Mouse (Mus musculus) small intestine, adult 2 months (tissue): Measurements from ENCODE around the gene Pamr1. TPM values are rescaled to one million over a fixed set of nuclear protein-coding genes. Genes with fewer than 3 reads are reported as not detected.

ENCODE experiments used
- H3K27ac ChIP-seq: fragments of 200-500 bp; 2 replicates; pipeline ENCODE4 v1.5.1; 2012; ENCODE audit warnings: low read depth, low read length, control low read depth, inconsistent platforms; ENCODE audit not compliant: insufficient read depth
- H3K27me3 ChIP-seq: fragments of 200-500 bp; 2 replicates; pipeline ENCODE4 v1.6.1; 2012; ENCODE audit warnings: mild to moderate bottlenecking, moderate library complexity, low read length, inconsistent platforms; ENCODE audit not compliant: control insufficient read depth, insufficient read depth
- H3K36me3 ChIP-seq: fragments of 200-500 bp; 2 replicates; pipeline ENCODE4 v1.6.1; 2012; ENCODE audit warnings: mild to moderate bottlenecking, low read length, control low read depth, inconsistent platforms; ENCODE audit not compliant: control insufficient read depth, insufficient read depth
- H3K4me1 ChIP-seq: fragments of 200-500 bp; 2 replicates; pipeline ENCODE4 v1.6.1; 2012; ENCODE audit warnings: low read length, inconsistent platforms, mixed read lengths; ENCODE audit not compliant: control insufficient read depth, insufficient read depth, insufficient read length
- H3K4me3 ChIP-seq: fragments of 200-500 bp; 2 replicates; pipeline ENCODE4 v1.5.1; 2012; ENCODE audit warnings: low read depth, mild to moderate bottlenecking, control low read depth, inconsistent platforms, low read length, moderate library complexity
- CTCF ChIP-seq: fragments of 200-500 bp; IDR thresholded peaks from 2 replicates; pipeline ENCODE4 v1.5.1; 2012; ENCODE audit warnings: low read depth, mild to moderate bottlenecking, control low read depth, inconsistent platforms, low read length, moderate library complexity, mixed read lengths; ENCODE audit not compliant: insufficient replicate concordance, insufficient read length; ENCODE audit errors: extremely low read depth
- POLR2A ChIP-seq: fragments of 200-500 bp; IDR thresholded peaks from 2 replicates; pipeline ENCODE4 v1.6.1; 2012; ENCODE audit warnings: low read depth, mild to moderate bottlenecking, control low read depth, inconsistent platforms, low read length, moderate library complexity
- WGBS: fragments of 180-500 bp; shearing (Covaris S2); methylation state at CpG from one replicate; pipeline ENCODE4 v1.1.7; 2018; 5-methylcytosine and 5-hydroxymethylcytosine counted together
- polyA plus RNA-seq: library from polyadenylated mRNA; depleted of rRNA; stranded (reverse); fragments of >200 nt; gene quantifications from 2 replicates; pipeline ENCODE4 v1.2.3, GENCODE M21; 2012; rRNA removed

Pamr1 gene
- polyA plus RNA-seq = 2.3 and 4.5 TPM in 2 replicates

DNA sequence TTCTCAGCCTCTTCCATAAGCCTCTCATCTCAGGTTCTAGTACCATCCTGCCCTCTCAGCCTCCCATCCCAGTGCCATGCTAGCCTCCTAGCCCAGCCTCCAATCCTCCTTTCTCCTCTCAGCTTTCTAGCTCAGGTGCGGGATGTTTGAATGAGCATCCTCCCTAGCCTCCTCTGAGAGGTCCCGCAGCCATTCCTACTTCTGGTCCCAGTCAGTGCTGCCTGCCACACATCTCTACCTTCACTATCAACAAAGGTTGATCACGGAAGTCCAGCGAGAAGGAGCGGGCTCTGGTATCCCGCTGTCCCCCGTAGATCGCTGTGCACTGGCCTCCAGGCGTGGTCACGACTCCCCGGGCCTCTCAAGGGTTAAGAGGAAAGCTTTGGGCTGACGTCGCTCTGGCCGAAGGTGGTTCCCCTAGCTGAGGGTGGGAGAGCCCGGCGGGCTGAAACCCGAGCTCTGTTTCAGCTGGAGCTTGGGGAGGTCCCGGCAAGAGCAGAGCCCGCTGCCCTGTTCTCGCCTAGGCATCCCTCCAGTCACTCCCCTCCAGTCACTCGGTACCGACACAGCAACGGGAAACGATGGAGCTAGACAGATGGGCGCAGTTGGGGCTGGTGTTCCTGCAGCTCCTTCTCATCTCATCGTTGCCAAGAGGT, at the start of gene Pamr1:
Pamr1 (plus strand) TSS at position 402 of the 656 bp plus-strand sequence.
- H3K4me1 ChIP-seq = no peaks in the 10 kb centered on the region
- H3K27me3 ChIP-seq = peaks cover 5% of the 10 kb centered on the region; the same call in 1 of the 2 replicates
- peak within 1 kb of the TSS; percentile 54 for H3K4me3 ChIP-seq
- no peak for TF ChIP-seq POLR2A
- TF ChIP-seq CTCF = no peak
- H3K36me3 ChIP-seq = no peaks in the 10 kb centered on the region
- 4% methylated on average over 26 of the region's 26 CpGs for WGBS
- no peak within 1 kb of the TSS; the same call in 1 of the 2 replicates for H3K27ac ChIP-seq

DNA sequence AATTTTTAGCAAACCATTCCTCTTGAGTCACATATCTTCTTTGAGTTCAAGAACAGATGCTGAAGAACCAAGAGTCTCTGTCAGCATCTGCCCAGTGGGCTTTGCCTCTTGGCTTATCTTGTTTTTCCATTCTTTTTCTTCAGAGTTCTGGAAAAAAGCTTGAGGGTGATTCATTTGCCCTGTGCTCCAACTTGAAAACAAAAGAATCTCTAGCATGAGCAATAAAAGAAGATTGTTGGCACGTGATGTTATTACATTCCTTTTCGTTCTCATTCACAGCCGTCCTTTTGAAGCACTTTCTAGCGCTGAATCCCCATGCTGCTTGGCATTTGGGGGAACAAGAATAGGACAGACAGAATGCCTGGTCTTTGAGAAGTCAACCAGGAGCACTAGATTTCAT, 42.2 kb upstream of the Pamr1 start:
- H3K27ac ChIP-seq = no peak overlapping the region
- H3K27me3 ChIP-seq = no peaks in the 10 kb centered on the region; the same call in 1 of the 2 replicates
- TF ChIP-seq CTCF (no peak), POLR2A (no peak)
- no peak overlapping the region for H3K4me3 ChIP-seq
- 23% methylated on average over 4 of the region's 4 CpGs for WGBS
- no peaks in the 10 kb centered on the region for H3K4me1 ChIP-seq
- H3K36me3 ChIP-seq = no peaks in the 10 kb centered on the region

DNA sequence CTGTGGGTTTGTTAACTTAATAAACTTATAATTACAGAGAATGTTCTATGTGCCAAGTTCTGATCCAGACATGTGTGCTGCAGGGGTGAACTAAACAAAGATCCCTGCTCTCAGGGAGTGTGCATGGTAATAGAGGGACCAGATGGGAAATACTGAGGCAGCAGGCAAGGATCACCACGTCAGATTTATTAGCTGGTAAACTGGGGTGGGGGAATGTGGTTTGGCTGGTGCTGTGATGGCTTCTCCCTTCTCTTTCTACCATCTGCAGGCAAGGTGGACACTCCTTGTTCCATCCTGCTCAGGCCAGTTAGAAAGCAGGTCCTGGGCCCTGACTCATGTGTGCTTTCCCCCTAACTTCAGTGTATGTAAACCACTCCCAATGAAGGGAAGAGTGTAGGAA, 41.7 kb upstream of the Pamr1 start:
- Histone ChIP-seq H3K27me3 (no peaks in the 10 kb centered on the region; the same call in 1 of the 2 replicates), H3K4me1 (no peaks in the 10 kb centered on the region), H3K27ac (no peak overlapping the region), H3K4me3 (no peak overlapping the region), H3K36me3 (no peaks in the 10 kb centered on the region)
- TF ChIP-seq POLR2A (no peak), CTCF (no peak)
- 42% methylated on average over 1 of the region's 1 CpGs for WGBS

GRCm38 (mm10) chr2:102519956-102520355, 29.9 kb upstream of the Pamr1 start:
- TF ChIP-seq POLR2A (no peak), CTCF (no peak)
- Histone ChIP-seq H3K4me3 (no peak overlapping the region), H3K27me3 (0 out of 2 replicates have a peak, but pooled peaks cover 3% of the 10 kb centered on the region), H3K27ac (no peak overlapping the region), H3K36me3 (no peaks in the 10 kb centered on the region), H3K4me1 (no peaks in the 10 kb centered on the region)

- H3K4me3 ChIP-seq = no peak overlapping the region
- H3K4me1 ChIP-seq = no peaks in the 10 kb centered on the region
- TF ChIP-seq POLR2A (no peak), CTCF (no peak)
- no peaks in the 10 kb centered on the region for H3K27me3 ChIP-seq
- 83% methylated on average over 4 of the region's 4 CpGs for WGBS
- no peak overlapping the region for H3K27ac ChIP-seq
- no peaks in the 10 kb centered on the region for H3K36me3 ChIP-seq
Observed at GRCm38 (mm10) chr2:102527563-102527962, 22.2 kb upstream of the Pamr1 start.

GRCm38 (mm10) chr2:102533437-102533836, 16.4 kb upstream of the Pamr1 start:
- TF ChIP-seq CTCF (no peak), POLR2A (no peak)
- no peak overlapping the region for H3K27ac ChIP-seq
- WGBS = 88% methylated on average over 4 of the region's 4 CpGs

GRCm38 (mm10) chr2:102536766-102537165, 13.0 kb upstream of the Pamr1 start:
- no peaks in the 10 kb centered on the region for H3K4me1 ChIP-seq
- H3K4me3 ChIP-seq = no peak overlapping the region
- 63% methylated on average over 3 of the region's 3 CpGs for WGBS
- no peaks in the 10 kb centered on the region for H3K27me3 ChIP-seq
- no peak overlapping the region for H3K27ac ChIP-seq
- TF ChIP-seq CTCF (no peak), POLR2A (no peak)
- H3K36me3 ChIP-seq = no peaks in the 10 kb centered on the region

More at GRCm38 (mm10) chr2:102533437-102533836, 16.4 kb upstream of the Pamr1 start:
- H3K36me3 ChIP-seq = no peaks in the 10 kb centered on the region
- H3K4me1 ChIP-seq = no peaks in the 10 kb centered on the region
- no peak overlapping the region for H3K4me3 ChIP-seq
- no peaks in the 10 kb centered on the region for H3K27me3 ChIP-seq
